Mouse (Mus musculus) C2C12 (cell line): ENCODE measurements at regions not wholly inside any gene's neighbourhood (a gene's known extent, or its start where the extent isn't known, plus 50 kb on each side); places are given as distances from the start of the nearest gene placed in this dataset. TPM values are rescaled to one million over a fixed set of nuclear protein-coding genes. Genes with fewer than 3 reads are reported as not detected.

Source experiments
- H3K27me3 ChIP-seq: one replicate; pipeline ENCODE4 v1.6.1; 2011; ENCODE audit not compliant: control insufficient read depth, insufficient read depth, insufficient read length
- H3K36me3 ChIP-seq: one replicate; pipeline ENCODE4 v1.6.1; 2011; ENCODE audit not compliant: control insufficient read depth, insufficient read depth
- H3K4me3 ChIP-seq: one replicate; pipeline ENCODE4 v1.5.1; 2011; ENCODE audit warnings: mild to moderate bottlenecking, control low read depth; ENCODE audit not compliant: poor library complexity, insufficient read depth, severe bottlenecking
- H3K79me2 ChIP-seq: one replicate; pipeline ENCODE4 v1.6.1; 2011; ENCODE audit not compliant: control insufficient read depth, insufficient read depth
- H3K79me3 ChIP-seq: one replicate; pipeline ENCODE4 v1.6.1; 2011; ENCODE audit warnings: low read depth, control low read depth
- H3ac ChIP-seq: one replicate; pipeline ENCODE3; 2011; ENCODE audit warnings: low read depth; ENCODE audit not compliant: control insufficient read depth, insufficient read length
- CEBPB ChIP-seq: IDR thresholded peaks from one replicate; pipeline ENCODE4 v1.6.1; 2011; ENCODE audit warnings: low read depth, mild to moderate bottlenecking, control low read depth, moderate library complexity
- CTCF ChIP-seq: IDR thresholded peaks from one replicate; pipeline ENCODE4 v1.5.1; 2011; ENCODE audit not compliant: control insufficient read depth, insufficient read depth, insufficient read length
- FOSL1 ChIP-seq: IDR thresholded peaks from one replicate; pipeline ENCODE4 v1.8.0; 2011; ENCODE audit warnings: mild to moderate bottlenecking, low read length; ENCODE audit not compliant: poor library complexity, insufficient read depth, severe bottlenecking
- MAX ChIP-seq: IDR thresholded peaks from one replicate; pipeline ENCODE4 v1.6.1; 2011; ENCODE audit warnings: mild to moderate bottlenecking, control low read depth
- MYOD1 ChIP-seq: IDR thresholded peaks from one replicate; pipeline ENCODE4 v1.6.1; 2011; ENCODE audit warnings: low read depth; ENCODE audit not compliant: control insufficient read depth, insufficient read length
- MYOG ChIP-seq: IDR thresholded peaks from one replicate; pipeline ENCODE4 v1.6.1; 2011; ENCODE audit not compliant: control insufficient read depth, insufficient read length; ENCODE audit errors: extremely low read depth
- USF1 ChIP-seq: IDR thresholded peaks from one replicate; pipeline ENCODE4 v1.6.1; 2011; ENCODE audit warnings: low read depth, mild to moderate bottlenecking, control low read depth, moderate library complexity
- microRNA-seq: library from miRNA; unstranded; fragments of <30 nt; microRNA quantifications from one replicate; pipeline ENCODE4, GENCODE M21; 2019; ENCODE audit warnings: borderline microRNAs expressed

GRCm38 (mm10) chr10:85320971-85321370 is 65.6 kb upstream of the Btbd11 start:
- H3K27me3 ChIP-seq: no peaks in the 10 kb centered on the region
- no peak overlapping the region for H3ac ChIP-seq
- no peaks in the 10 kb centered on the region for H3K79me2 ChIP-seq
- no peaks in the 10 kb centered on the region for H3K79me3 ChIP-seq
- TF ChIP-seq MYOG: no peak
- no peak for TF ChIP-seq MYOD1
- no peak for TF ChIP-seq MAX
- no peak for TF ChIP-seq FOSL1
- no peak for TF ChIP-seq CTCF
- no peak for TF ChIP-seq CEBPB
- no peak for TF ChIP-seq USF1
- H3K4me3 ChIP-seq: no peak overlapping the region
- H3K36me3 ChIP-seq: no peaks in the 10 kb centered on the region

DNA sequence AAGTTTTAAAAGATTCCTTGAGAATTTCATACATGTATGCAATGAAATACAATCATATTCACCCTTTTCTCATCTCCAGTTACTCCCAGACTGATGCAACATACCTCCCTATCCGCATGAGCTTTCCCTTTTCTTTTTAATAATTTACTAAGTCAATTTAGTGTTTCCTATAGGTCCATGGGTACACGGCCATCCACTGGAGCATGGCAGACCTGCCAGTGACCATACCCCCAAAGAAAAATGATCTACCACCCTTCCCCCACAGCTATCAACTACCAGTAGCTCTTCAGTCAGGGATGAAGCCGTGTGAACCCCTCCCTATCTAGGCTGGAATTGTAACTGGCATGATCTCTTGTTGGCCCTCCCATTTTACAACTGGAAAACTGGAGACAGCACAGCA is 64.3 kb upstream of the Btbd11 start:
- Histone ChIP-seq H3K79me3 (no peaks in the 10 kb centered on the region), H3K36me3 (no peaks in the 10 kb centered on the region), H3K4me3 (no peak overlapping the region), H3K79me2 (no peaks in the 10 kb centered on the region), H3ac (no peak overlapping the region), H3K27me3 (no peaks in the 10 kb centered on the region)
- TF ChIP-seq MAX (no peak), USF1 (no peak), MYOD1 (no peak), MYOG (no peak), CEBPB (no peak)

- H3K27me3 ChIP-seq: peaks cover 4% of the 10 kb centered on the region
These were observed 57.2 kb upstream of the Btbd11 start for GRCm38 (mm10) chr10:85329382-85329781.

DNA sequence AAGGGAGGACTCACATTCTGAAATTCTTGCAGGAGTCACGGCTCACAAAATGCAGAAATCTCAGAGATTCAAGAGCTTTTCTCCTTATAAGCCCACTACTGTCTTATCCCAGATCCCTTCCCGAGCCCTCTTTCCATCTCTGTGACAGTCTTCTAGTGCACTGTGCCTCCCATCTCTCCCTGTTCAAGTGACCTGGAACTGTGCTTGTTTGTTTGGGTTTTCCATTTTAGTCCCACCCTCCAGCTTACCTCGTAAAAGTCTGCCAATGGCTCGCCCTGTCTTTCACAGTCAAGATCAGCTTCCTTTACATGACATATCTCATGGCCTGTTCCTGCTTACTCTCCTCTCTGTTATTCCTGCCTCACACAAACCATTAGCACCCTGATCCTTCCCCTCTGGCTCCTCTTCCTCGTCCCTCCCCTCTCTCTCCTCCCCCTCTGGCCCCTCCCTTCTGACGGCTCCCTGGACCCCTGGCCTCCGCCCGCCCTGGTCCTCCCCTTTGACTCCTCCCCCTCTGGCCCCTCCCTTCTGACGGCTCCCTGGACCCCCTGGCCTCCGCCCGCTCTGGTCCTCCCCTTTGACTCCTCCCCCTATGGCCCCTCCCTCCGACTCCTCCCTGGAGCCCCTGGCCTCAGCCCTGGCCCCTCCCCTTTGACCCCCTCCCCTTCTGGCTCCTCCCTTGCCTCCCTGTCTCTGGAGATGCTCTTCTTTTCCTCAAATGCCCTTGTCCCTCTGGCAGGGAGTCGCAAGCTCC is 55.5 kb upstream of the Btbd11 start:
- H3K79me2 ChIP-seq: no peaks in the 10 kb centered on the region
- no peak overlapping the region for H3ac ChIP-seq
- TF ChIP-seq FOSL1 (no peak), USF1 (no peak), CTCF (no peak), MYOD1 (no peak), CEBPB (no peak), MAX (no peak), MYOG (no peak)
- H3K36me3 ChIP-seq: no peaks in the 10 kb centered on the region
- no peaks in the 10 kb centered on the region for H3K79me3 ChIP-seq
- H3K27me3 ChIP-seq: peaks cover 4% of the 10 kb centered on the region
- H3K4me3 ChIP-seq: no peak overlapping the region

More at GRCm38 (mm10) chr10:85329382-85329781, 57.2 kb upstream of the Btbd11 start:
- Histone ChIP-seq H3ac (no peak overlapping the region), H3K79me3 (no peaks in the 10 kb centered on the region), H3K79me2 (no peaks in the 10 kb centered on the region), H3K36me3 (no peaks in the 10 kb centered on the region), H3K4me3 (no peak overlapping the region)
- TF ChIP-seq CEBPB (no peak), CTCF (no peak)

Small RNA genes lying in the stretch of these regions (microRNA-seq; reads per million reads assigned to microRNA genes)
- not detected for gene Gm27392
